Comparison of ENCODE assay signal across 8 mouse cellular contexts in the genomic region with DNA sequence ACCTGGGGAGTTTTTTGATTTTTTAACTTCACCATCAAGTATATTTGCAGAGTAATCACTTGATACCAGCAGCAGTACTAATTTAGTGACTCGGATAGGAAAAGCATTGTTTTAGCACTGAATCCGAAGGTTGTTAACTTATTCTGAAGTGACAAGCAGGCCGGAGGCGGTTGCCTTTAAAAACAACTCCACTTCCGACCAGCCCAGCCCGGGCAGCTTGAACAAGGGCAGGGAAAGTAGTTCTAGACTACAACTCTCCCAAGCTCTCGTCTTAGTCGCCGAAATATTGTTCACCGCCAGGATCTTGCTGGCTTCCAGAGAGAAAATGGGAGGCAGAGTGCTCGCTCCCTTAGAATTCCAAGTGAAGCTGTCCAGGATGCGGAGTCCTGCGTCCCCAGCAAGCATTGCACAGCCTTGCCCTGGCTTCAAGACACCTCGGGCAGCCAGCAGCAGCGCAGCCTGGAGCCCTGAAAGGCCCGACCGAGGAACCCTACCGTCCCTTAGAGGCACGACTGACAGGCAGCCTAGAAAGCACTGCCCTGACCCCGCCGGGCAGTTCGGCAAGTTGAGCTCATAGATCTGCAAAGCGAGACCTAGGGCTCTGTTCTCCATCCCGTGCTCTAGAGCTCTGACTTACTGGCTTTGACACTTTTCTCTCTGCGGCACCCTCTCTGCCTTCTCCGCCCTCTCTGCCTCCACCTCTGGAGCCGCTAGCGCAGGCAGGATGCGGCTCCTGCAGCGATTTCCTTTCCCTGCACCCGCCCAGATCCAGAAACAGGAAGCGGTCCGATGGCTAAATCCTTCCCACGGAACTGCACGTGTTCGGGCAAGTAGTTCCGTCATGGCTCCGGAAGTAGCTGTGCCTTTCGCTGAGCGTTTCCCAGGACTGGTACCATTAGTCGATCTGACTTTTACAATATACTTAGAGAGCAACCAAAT. TPM values are rescaled to one million over a fixed set of nuclear protein-coding genes. Genes with fewer than 3 reads are reported as not detected.
DNase-seq lines count a peak whose midpoint lies in the region; ATAC-seq lines count a peak whose summit lies in the region.

Klhl20 (minus strand) TSS at position 786 of the 939 bp plus-strand sequence.

- 3% methylated on average over 41 of the region's 41 CpGs for whole genome bisulfite sequencing in hindbrain, embryonic 15.5 days

- 0 out of 2 replicates have a peak, but pooled peaks cover 3% of the 10 kb centered on the region for H3K27me3 ChIP-seq in hindbrain, embryonic 15.5 days

- peak; percentile 97 for ATAC-seq in hindbrain, embryonic 15.5 days (ENCODE audit: low FRiP score, low read depth)

- H3K27ac ChIP-seq in hindbrain, embryonic 15.5 days (replicated peaks): peak within 1 kb of the TSS; percentile 72

- H3K9ac ChIP-seq in hindbrain, embryonic 15.5 days: peak within 1 kb of the TSS; percentile 90

- H3K4me3 ChIP-seq in hindbrain, embryonic 15.5 days: peak within 1 kb of the TSS; percentile 91

- peak; percentile 94 for DNase-seq in T-cell, adult 2 months (ENCODE audit: low spot score)
- peak; percentile 93 to 99 for DNase-seq in cerebellum, postnatal 36 days
- DNase-seq in frontal cortex, postnatal 36 days (ENCODE audit: low spot score in 2 of 2): peak; percentile 95 to 97
- DNase-seq in left cerebral cortex, adult 11 months (ENCODE audit: low spot score): peak; percentile 86
- peak; percentile 94 to 97 for DNase-seq in lung, postnatal 4 days
- DNase-seq in retina, postnatal 7 days (ENCODE audit: low read depth, low spot score): peak; percentile 95
- DNase-seq in urinary bladder, adult 2 months (ENCODE audit: low spot score): peak; percentile 89

- peak within 1 kb of the TSS; percentile 89 for H3K4me2 ChIP-seq in hindbrain, embryonic 15.5 days

- no peaks in the 10 kb centered on the region for H3K36me3 ChIP-seq in hindbrain, embryonic 15.5 days

- peaks cover 17% of the 10 kb centered on the region for H3K4me1 ChIP-seq in hindbrain, embryonic 15.5 days (replicated peaks)

- H3K9me3 ChIP-seq in hindbrain, embryonic 15.5 days: no peaks in the 10 kb centered on the region

RNA-seq across cellular contexts. Expression of gene Klhl20, which starts in this region (rescaled TPM):
- polyA plus RNA-seq in hindbrain, embryonic 15.5 days (2015; fragmentation: Nextera tagmentation; extraction: Ambion mirVana): 16.0 and 18.9 TPM in 2 replicates
- polyA plus RNA-seq in urinary bladder, adult 2 months (2012; rRNA removed): 14.7 and 15.4 TPM in 2 replicates

Comparison
In these comparisons a context has a peak if more than half of its experiments do, and no peak if none do; other contexts are left out.
1. Peak in every context shown above with its lines: DNase-seq, ATAC-seq, H3K4me3 ChIP-seq and H3K27ac ChIP-seq.